Mouse (Mus musculus) testis, adult 2 months (tissue): ENCODE data around the gene Cdx2.

Source experiments
- CTCF ChIP-seq: fragments of 200-500 bp; IDR thresholded peaks from 2 replicates; pipeline ENCODE4 v1.5.1; 2012; ENCODE audit warnings: low read depth, mild to moderate bottlenecking, inconsistent platforms, low read length, moderate library complexity; ENCODE audit not compliant: control insufficient read depth, insufficient read depth, insufficient replicate concordance
- POLR2A ChIP-seq: fragments of 200-500 bp; IDR thresholded peaks from 2 replicates; pipeline ENCODE4 v1.6.1; 2012; ENCODE audit warnings: low read depth, mild to moderate bottlenecking, inconsistent platforms, low read length, moderate library complexity; ENCODE audit not compliant: control insufficient read depth

GRCm38 (mm10) chr5:147319653-147320052 lies 12.6 kb upstream of the Cdx2 start:
- TF ChIP-seq POLR2A = no peak
- TF ChIP-seq CTCF = no peak
